Mouse (Mus musculus) midbrain, postnatal 0 days (tissue): Measurements from ENCODE around the gene Ehd4. TPM values are rescaled to one million over a fixed set of nuclear protein-coding genes. Genes with fewer than 3 reads are reported as not detected.
A peak's percentile ranks its signal among the peaks of the same experiment; 100 is the strongest.

Experiments used
- ATAC-seq: fragments of 200-750 bp; cut with Nextera tagmentation; 2 replicates; pipeline ENCODE4 v1.8.0; 2017; ENCODE audit warnings: moderate number of reproducible peaks, mild to moderate bottlenecking, moderate TSS enrichment, moderate library complexity; ENCODE audit not compliant: low FRiP score
- DNase-seq: peaks from one replicate; pipeline ENCODE4 v3.0.0-alpha.2; 2015; ENCODE audit warnings: low spot score
- H3K27ac ChIP-seq: fragments of 300-500 bp; sonication (generic); 2 replicates; pipeline ENCODE4 v1.5.1; 2014; ENCODE audit warnings: low read depth, mild to moderate bottlenecking, low read length, mixed read lengths
- H3K27me3 ChIP-seq: fragments of 300-500 bp; sonication (generic); 2 replicates; pipeline ENCODE4 v1.6.1; 2014; ENCODE audit warnings: low read length, control low read depth, mixed read lengths; ENCODE audit not compliant: insufficient read depth
- H3K36me3 ChIP-seq: fragments of 300-500 bp; sonication (generic); 2 replicates; pipeline ENCODE4 v1.6.1; 2014; ENCODE audit warnings: low read length, control low read depth, mixed read lengths; ENCODE audit not compliant: insufficient read depth
- H3K4me1 ChIP-seq: fragments of 300-500 bp; sonication (generic); 2 replicates; pipeline ENCODE4 v1.6.1; 2014; ENCODE audit warnings: mild to moderate bottlenecking, control low read depth, antibody characterized with exemption, low read length, mixed read lengths; ENCODE audit not compliant: insufficient read depth
- H3K4me2 ChIP-seq: fragments of 300-500 bp; sonication (generic); 2 replicates; pipeline ENCODE4 v1.6.1; 2014; ENCODE audit warnings: low read depth, mild to moderate bottlenecking, low read length, mixed read lengths; ENCODE audit not compliant: poor library complexity, severe bottlenecking
- H3K4me3 ChIP-seq: fragments of 300-500 bp; sonication (generic); 2 replicates; pipeline ENCODE4 v1.5.1; 2014; ENCODE audit warnings: low read depth, mild to moderate bottlenecking, low read length, moderate library complexity
- H3K9ac ChIP-seq: fragments of 300-500 bp; sonication (generic); replicated peaks from 2 replicates; pipeline ENCODE4 v1.6.1; 2014; ENCODE audit warnings: mild to moderate bottlenecking, low read length, moderate library complexity, mixed read lengths; ENCODE audit not compliant: poor library complexity, severe bottlenecking
- H3K9me3 ChIP-seq: fragments of 300-500 bp; sonication (generic); 2 replicates; pipeline ENCODE4 v1.6.1; 2016; ENCODE audit warnings: low read length, control low read depth
- CTCF ChIP-seq: IDR thresholded peaks from 2 replicates; pipeline ENCODE4 v1.5.1; 2016; ENCODE audit warnings: antibody characterized with exemption, mild to moderate bottlenecking
- WGBS: fragments of 180-500 bp; shearing (Covaris S2); extraction: QIAGEN DNeasy Blood & Tissue Kit; methylation state at CpG from one replicate; pipeline ENCODE4 v1.1.7; 2014; 5-methylcytosine and 5-hydroxymethylcytosine counted together
- polyA plus RNA-seq: library from polyadenylated mRNA; unstranded; fragments of >200 nt; fragmentation: Nextera tagmentation; extraction: Ambion mirVana; gene quantifications from 2 replicates; pipeline ENCODE4 v1.2.1, GENCODE M21; 2015
- total RNA-seq: library from RNA; depleted of rRNA; stranded (reverse); fragments of >200 nt; gene quantifications from 2 replicates; pipeline ENCODE4 v1.2.3, GENCODE M21; 2014

Gene Ehd4
- total and polyA plus RNA-seq, 2 experiments from 2014 or later = 9.5 to 16.2 TPM

GRCm38 (mm10) chr2:120093671-120094430 is 60.6 kb downstream of the Ehd4 start:
- H3K4me1 ChIP-seq = no peaks in the 10 kb centered on the region
- 72% methylated on average over 5 of the region's 5 CpGs for WGBS
- no peak overlapping the region for H3K4me2 ChIP-seq
- DNase-seq = peak; percentile 56
- no peaks in the 10 kb centered on the region for H3K27me3 ChIP-seq
- no peaks in the 10 kb centered on the region for H3K9me3 ChIP-seq
- no peak overlapping the region for H3K27ac ChIP-seq
- H3K36me3 ChIP-seq = no peaks in the 10 kb centered on the region
- no peak for ATAC-seq
- H3K4me3 ChIP-seq = no peak overlapping the region
- H3K9ac ChIP-seq = no peak overlapping the region
- TF ChIP-seq CTCF = peak; percentile 71

- Histone ChIP-seq H3K4me1 (no peaks in the 10 kb centered on the region), H3K9me3 (no peaks in the 10 kb centered on the region), H3K4me2 (no peak overlapping the region), H3K36me3 (no peaks in the 10 kb centered on the region), H3K27me3 (no peaks in the 10 kb centered on the region), H3K4me3 (no peak overlapping the region), H3K9ac (no peak overlapping the region), H3K27ac (no peak overlapping the region)
- ATAC-seq = no peak
- WGBS = 97% methylated on average over 17 of the region's 17 CpGs
- DNase-seq = no peak
- TF ChIP-seq CTCF = no peak
Measured at GRCm38 (mm10) chr2:120090979-120091378, 63.4 kb downstream of the Ehd4 start.

- Histone ChIP-seq H3K4me1 (no peaks in the 10 kb centered on the region), H3K9me3 (no peaks in the 10 kb centered on the region), H3K36me3 (no peaks in the 10 kb centered on the region), H3K27me3 (no peaks in the 10 kb centered on the region), H3K4me3 (no peak overlapping the region), H3K27ac (no peak overlapping the region), H3K9ac (no peak overlapping the region), H3K4me2 (no peak overlapping the region)
- no peak for ATAC-seq
- no peak for TF ChIP-seq CTCF
- DNase-seq = no peak
- WGBS = 88% methylated on average over 2 of the region's 2 CpGs
Measured at GRCm38 (mm10) chr2:120087897-120088296, 66.5 kb downstream of the Ehd4 start.

GRCm38 (mm10) chr2:120087391-120087790 is 67.0 kb downstream of the Ehd4 start:
- DNase-seq = no peak
- H3K36me3 ChIP-seq = no peaks in the 10 kb centered on the region
- no peaks in the 10 kb centered on the region for H3K27me3 ChIP-seq
- no peak overlapping the region for H3K9ac ChIP-seq
- H3K9me3 ChIP-seq = no peaks in the 10 kb centered on the region
- no peaks in the 10 kb centered on the region for H3K4me1 ChIP-seq
- H3K27ac ChIP-seq = no peak overlapping the region
- H3K4me3 ChIP-seq = no peak overlapping the region
- no peak for TF ChIP-seq CTCF
- H3K4me2 ChIP-seq = no peak overlapping the region
- ATAC-seq = no peak
- 80% methylated on average over 3 of the region's 3 CpGs for WGBS

- no peak for DNase-seq
- Histone ChIP-seq H3K27ac (no peak overlapping the region), H3K4me2 (no peak overlapping the region), H3K9ac (no peak overlapping the region), H3K4me3 (no peak overlapping the region), H3K27me3 (no peaks in the 10 kb centered on the region), H3K4me1 (no peaks in the 10 kb centered on the region), H3K9me3 (no peaks in the 10 kb centered on the region), H3K36me3 (no peaks in the 10 kb centered on the region)
- TF ChIP-seq CTCF = no peak
- no peak for ATAC-seq
- 96% methylated on average over 3 of the region's 3 CpGs for WGBS
Measured at GRCm38 (mm10) chr2:120086038-120086437, 68.4 kb downstream of the Ehd4 start.

- H3K4me1 ChIP-seq = no peaks in the 10 kb centered on the region
- H3K4me2 ChIP-seq = no peak overlapping the region
- H3K9me3 ChIP-seq = no peaks in the 10 kb centered on the region
- ATAC-seq (no peak), DNase-seq (peak; percentile 30)
- no peak overlapping the region for H3K4me3 ChIP-seq
- peak; percentile 67 for TF ChIP-seq CTCF
- H3K9ac ChIP-seq = no peak overlapping the region
- no peak overlapping the region for H3K27ac ChIP-seq
- WGBS = 83% methylated on average over 14 of the region's 14 CpGs
- no peaks in the 10 kb centered on the region for H3K36me3 ChIP-seq
- no peaks in the 10 kb centered on the region for H3K27me3 ChIP-seq
Measured at GRCm38 (mm10) chr2:120084593-120085361, 69.6 kb downstream of the Ehd4 start.
